Comparison of ENCODE assay signal across 8 mouse cellular contexts in the genomic region with DNA sequence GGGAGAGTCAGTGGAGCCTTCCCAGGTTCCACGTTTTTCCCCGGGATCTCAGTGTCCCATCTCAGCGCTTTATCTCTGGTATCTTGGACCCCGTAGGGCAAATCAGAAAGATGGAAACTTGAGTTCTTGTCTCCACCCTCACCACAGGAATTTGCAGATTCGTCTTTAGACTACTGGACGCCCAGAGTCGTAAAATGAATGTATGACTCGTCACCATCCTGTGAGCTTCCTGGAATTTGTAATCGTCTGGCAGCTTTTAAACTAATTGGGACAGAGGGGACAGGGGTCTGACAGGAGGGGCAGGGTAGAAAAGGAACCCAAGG. TPM values are rescaled to one million over a fixed set of nuclear protein-coding genes. Genes with fewer than 3 reads are reported as not detected.
DNase-seq lines count a peak whose midpoint lies in the region; ATAC-seq and TF ChIP-seq lines count a peak whose summit lies in the region.

No protein-coding gene starts in this region.

- no peaks in the 10 kb centered on the region for H3K9me3 ChIP-seq in lung, postnatal 0 days (ENCODE audit: low read length)
- H3K9me3 ChIP-seq in intestine, embryonic 16.5 days (ENCODE audit: control insufficient read depth, low read length), result no peaks in the 10 kb centered on the region

- no peak overlapping the region for H3K9ac ChIP-seq in lung, postnatal 0 days (replicated peaks; ENCODE audit: low read depth)
- H3K9ac ChIP-seq in intestine, embryonic 16.5 days (ENCODE audit: low read depth, low read length), result peak overlapping the region; percentile 83

- H3K36me3 ChIP-seq in lung, postnatal 0 days (ENCODE audit: insufficient read depth, low read length), result no peaks in the 10 kb centered on the region
- no peaks in the 10 kb centered on the region; the same call in 1 of the 2 replicates for H3K36me3 ChIP-seq in intestine, embryonic 16.5 days (ENCODE audit: control insufficient read depth, insufficient read depth, low read length)
- H3K36me3 ChIP-seq in small intestine, adult 2 months (ENCODE audit: control insufficient read depth, insufficient read depth, low read length), result peaks cover 4% of the 10 kb centered on the region; the same call in 1 of the 2 replicates

- TF ChIP-seq CTCF in lung, postnatal 0 days (IDR thresholded peaks at IDR 0.05), result no peak
- no peak for TF ChIP-seq CTCF in small intestine, adult 2 months (IDR thresholded peaks at IDR 0.05; ENCODE audit: extremely low read depth, insufficient read length, insufficient replicate concordance, low read depth, low read length)

- TF ChIP-seq POLR2A in small intestine, adult 2 months (IDR thresholded peaks at IDR 0.05; ENCODE audit: low read depth, low read length), result no peak

- peaks cover 7% of the 10 kb centered on the region; the same call in 1 of the 2 replicates for H3K4me1 ChIP-seq in lung, postnatal 0 days (ENCODE audit: insufficient read depth, low read depth, low read length)
- peaks cover 27% of the 10 kb centered on the region for H3K4me1 ChIP-seq in intestine, embryonic 16.5 days (ENCODE audit: control insufficient read depth, insufficient read depth, low read length)
- peaks cover 10% of the 10 kb centered on the region for H3K4me1 ChIP-seq in small intestine, adult 2 months (ENCODE audit: control insufficient read depth, insufficient read depth, insufficient read length, low read length)

- no peak overlapping the region for H3K27ac ChIP-seq in lung, postnatal 0 days (ENCODE audit: low read length)
- peak overlapping the region; percentile 9 for H3K27ac ChIP-seq in intestine, embryonic 16.5 days (ENCODE audit: low read length)
- no peak overlapping the region for H3K27ac ChIP-seq in small intestine, adult 2 months (ENCODE audit: insufficient read depth, low read depth, low read length)

- 1% methylated on average over 9 of the region's 9 CpGs for WGBS in lung, postnatal 0 days
- WGBS in intestine, embryonic 16.5 days, result 1% methylated on average over 9 of the region's 9 CpGs
- under 1% methylated on average over 9 of the region's 9 CpGs for WGBS in small intestine, adult 2 months

- DNase-seq in lung, postnatal 0 days (ENCODE audit: low spot score), result peak; percentile 21
- no peak for DNase-seq in lung, postnatal 14 days
- peak; percentile 52 for DNase-seq in embryo, embryonic 11 days
- DNase-seq in gastrocnemius, adult 8-10 months (ENCODE audit: low spot score in 2 of 2), result no peak
- no peak for DNase-seq in kidney, postnatal 25 days

- no peak overlapping the region for H3K4me3 ChIP-seq in lung, postnatal 0 days (ENCODE audit: low read depth, low read length)
- H3K4me3 ChIP-seq in intestine, embryonic 16.5 days (ENCODE audit: low read length), result peak overlapping the region; percentile 92
- peak overlapping the region; percentile 83 for H3K4me3 ChIP-seq in small intestine, adult 2 months (ENCODE audit: low read depth, low read length)

- no peaks in the 10 kb centered on the region for H3K27me3 ChIP-seq in lung, postnatal 0 days (replicated peaks; ENCODE audit: insufficient read depth, low read length)
- H3K27me3 ChIP-seq in intestine, embryonic 16.5 days (replicated peaks; ENCODE audit: control insufficient read depth, insufficient read depth, low read length), result no peaks in the 10 kb centered on the region
- no peaks in the 10 kb centered on the region for H3K27me3 ChIP-seq in small intestine, adult 2 months (ENCODE audit: control insufficient read depth, insufficient read depth, low read length)

- H3K4me2 ChIP-seq in lung, postnatal 0 days (replicated peaks; ENCODE audit: low read depth, low read length), result peak overlapping the region; percentile 91
- H3K4me2 ChIP-seq in intestine, embryonic 16.5 days (ENCODE audit: low read depth, low read length), result peak overlapping the region; percentile 85

- TF ChIP-seq EP300 in lung, postnatal 0 days (IDR thresholded peaks at IDR 0.05), result no peak

- no peak for ATAC-seq in lung, postnatal 0 days
- ATAC-seq in intestine, embryonic 16.5 days, result peak; percentile 2
- ATAC-seq in megakaryocyte-erythroid progenitor cell, adult 5-6 weeks (replicated peaks; ENCODE audit: low FRiP score, low TSS enrichment, poor library complexity, severe bottlenecking), result no peak

RNA-seq across cellular contexts. Expression of a gene that starts 0.6 kb away (rescaled TPM):
- polyA plus RNA-seq in lung, postnatal 0 days (2015; fragmentation: Nextera tagmentation; extraction: Ambion mirVana), result 16.3 and 20.7 TPM in 2 replicates
- polyA plus RNA-seq in intestine, embryonic 16.5 days (2015; fragmentation: Nextera tagmentation; extraction: Ambion mirVana), result 122 and 147 TPM in 2 replicates
- 3.5 and 5.9 TPM in 2 replicates for polyA plus RNA-seq in small intestine, adult 2 months (2012; rRNA removed)
- total RNA-seq in gastrocnemius, adult 8-10 months (2022), result under 1 TPM; 0.46 to 0.73 (median 0.50) TPM
- total RNA-seq in megakaryocyte-erythroid progenitor cell, adult 5-6 weeks (2014; fragmentation: Nextera tagmentation), result 188 and 245 TPM in 2 replicates
- total RNA-seq in megakaryocyte-erythroid progenitor cell, adult 5-6 weeks (2017), result 98.3 and 173 TPM in 2 replicates

RNA-seq across cellular contexts. Expression of a gene that starts 25.8 kb away (rescaled TPM):
- 1.7 and 2.3 TPM in 2 replicates for polyA plus RNA-seq in lung, postnatal 0 days (2015; fragmentation: Nextera tagmentation; extraction: Ambion mirVana)
- polyA plus RNA-seq in intestine, embryonic 16.5 days (2015; fragmentation: Nextera tagmentation; extraction: Ambion mirVana), result 1.4 and 2.1 TPM in 2 replicates
- polyA plus RNA-seq in small intestine, adult 2 months (2012; rRNA removed), result 2.2 and 2.9 TPM in 2 replicates
- total RNA-seq in gastrocnemius, adult 8-10 months (2022), result 1 to 10 TPM; 1.9 to 3.4 (median 2.9) TPM
- total RNA-seq in megakaryocyte-erythroid progenitor cell, adult 5-6 weeks (2014; fragmentation: Nextera tagmentation), result not detected in 2 replicates
- total RNA-seq in megakaryocyte-erythroid progenitor cell, adult 5-6 weeks (2017), result not detected in 2 replicates

RNA-seq across cellular contexts. Expression of a gene that starts 56.4 kb away (rescaled TPM):
- polyA plus RNA-seq in lung, postnatal 0 days (2015; fragmentation: Nextera tagmentation; extraction: Ambion mirVana), result 22.1 and 26.0 TPM in 2 replicates
- polyA plus RNA-seq in intestine, embryonic 16.5 days (2015; fragmentation: Nextera tagmentation; extraction: Ambion mirVana), result 8.1 and 10.0 TPM in 2 replicates
- polyA plus RNA-seq in small intestine, adult 2 months (2012; rRNA removed), result 1.7 and 4.2 TPM in 2 replicates
- total RNA-seq in gastrocnemius, adult 8-10 months (2022), result 1 to 10 TPM; 3.2 to 4.5 (median 4.2) TPM
- 10.9 and 16.6 TPM in 2 replicates for total RNA-seq in megakaryocyte-erythroid progenitor cell, adult 5-6 weeks (2014; fragmentation: Nextera tagmentation)
- 15.7 and 18.6 TPM in 2 replicates for total RNA-seq in megakaryocyte-erythroid progenitor cell, adult 5-6 weeks (2017)

Comparison
In these comparisons a context has a peak if more than half of its experiments do, and no peak if none do; other contexts are left out.
1. DNase-seq: peak in lung, postnatal 0 days (single experiment) and embryo, embryonic 11 days (single experiment); none in lung, postnatal 14 days (single experiment), gastrocnemius, adult 8-10 months (0 of 2) and kidney, postnatal 25 days (0 of 2).